Mouse (Mus musculus): ENCODE measurements around the gene Zfp865. TPM values are rescaled to one million over a fixed set of nuclear protein-coding genes. Genes with fewer than 3 reads are reported as not detected.

Gene Zfp865
- total RNA-seq (2021): 10 to 100 TPM; 13.8 to 13.9 TPM
- 13.5 and 16.9 TPM in 2 replicates for polyA plus RNA-seq (2012; rRNA removed)
- long read RNA-seq, partial matches to known transcripts: 0 of 1 reads
- long read RNA-seq, other reads (novel, unspliced or antisense): 0 of 1 reads

DNA sequence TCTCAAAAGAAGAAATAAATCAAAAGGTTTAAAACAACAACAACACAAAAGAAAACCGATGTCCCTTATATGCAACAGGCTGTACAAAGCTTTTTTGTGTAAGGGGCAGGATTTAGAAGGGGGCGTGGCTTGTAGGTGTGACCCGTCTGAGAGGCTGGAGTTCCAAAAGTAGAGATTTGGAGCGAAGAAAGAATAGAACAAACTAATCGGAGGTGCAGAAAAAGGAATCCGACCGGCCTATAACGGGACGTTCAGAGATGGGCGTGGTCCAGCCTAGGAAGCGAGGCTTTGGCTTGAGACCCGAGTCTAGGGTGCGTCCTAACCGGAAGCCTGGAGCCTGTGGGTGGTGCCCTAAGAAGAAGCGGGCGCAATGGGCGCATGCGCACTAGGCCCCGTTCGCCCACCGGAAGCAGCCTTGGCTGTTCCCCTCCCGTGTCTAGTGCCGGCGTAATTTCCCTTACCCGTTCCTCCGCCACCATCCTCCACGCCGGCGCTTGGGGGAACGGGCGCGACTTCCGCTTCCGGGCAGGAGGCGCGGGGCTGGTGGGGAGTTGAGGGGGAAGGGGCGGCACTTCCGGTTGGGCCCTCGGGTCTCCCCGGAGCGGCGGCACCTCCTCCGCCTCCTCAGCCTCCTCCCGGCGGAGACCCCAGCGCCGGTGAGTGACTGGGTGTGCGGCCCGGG is at the start of gene Zfp865, which contains the start of gene Ccdc106:
Zfp865 (plus strand) TSS at position 377 of the 682 bp plus-strand sequence.
Ccdc106 (plus strand) TSS at position 554 of the 682 bp plus-strand sequence.
- intact Hi-C loops (cut with DNase I): loop anchor here (2.0 to 10.0 kb wide), 2 partner anchors 19 to 365 kb away; partner anchors contain the start of genes Ppp6r1 and Zfp784
- Histone ChIP-seq H3K4me3 (peak within 1 kb of the TSS; percentile 87), H3K79me2 (replicated peaks; ENCODE audit: control insufficient read depth, insufficient read depth, low read length) (no peaks in the 10 kb centered on the region; the same call in 1 of the 2 replicates), H3K4me1 (ENCODE audit: control insufficient read depth, insufficient read depth, low read length) (peaks cover 4% of the 10 kb centered on the region; the same call in 1 of the 2 replicates), H3K9ac (ENCODE audit: low read depth, low read length) (peak within 1 kb of the TSS; percentile 85), H3K27ac (peak within 1 kb of the TSS; percentile 98), H3K27me3 (ENCODE audit: control insufficient read depth, insufficient read depth, low read length) (no peaks in the 10 kb centered on the region), H3K36me3 (ENCODE audit: control insufficient read depth, insufficient read depth, low read length) (no peaks in the 10 kb centered on the region)
- DNase-seq: peak; percentile 98 to 100
- WGBS: under 1% methylated on average over 49 of the region's 49 CpGs
- TF ChIP-seq POLR2A (IDR thresholded peaks at IDR 0.05; ENCODE audit: insufficient read depth, low read depth, low read length): peak; percentile 89
- peak; percentile 51; the same call in 1 of the 2 replicates for TF ChIP-seq EP300 (IDR thresholded peaks at IDR 0.05; ENCODE audit: insufficient read depth, low read depth, low read length)
- TF ChIP-seq CTCF (IDR thresholded peaks at IDR 0.05): no peak

DNA sequence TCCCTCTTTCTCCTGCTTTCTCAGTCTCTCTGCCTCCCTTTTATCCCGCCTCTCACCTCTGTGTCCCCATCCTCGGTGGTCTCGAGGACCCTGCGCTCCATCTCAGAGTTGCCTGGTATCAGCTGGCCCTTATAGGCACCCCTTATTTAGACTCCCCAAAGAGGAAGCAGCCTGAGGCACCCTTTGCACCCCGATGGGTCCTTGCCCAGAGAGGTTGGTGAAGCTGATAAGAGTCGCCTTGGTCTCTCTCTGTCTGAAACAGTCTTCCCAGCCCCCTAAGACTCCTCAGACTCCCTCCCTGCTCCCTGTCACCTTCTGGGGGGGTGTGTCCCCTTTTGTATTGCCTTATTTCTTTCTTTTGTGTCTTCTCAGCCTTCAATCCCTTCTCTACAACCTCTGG is 49.1 kb upstream of the Zfp865 start, which contains the start of gene Sbk3:
Sbk3 (minus strand) TSS at position 101 of the 400 bp plus-strand sequence.
- peak within 1 kb of the TSS; percentile 84 for H3K27ac ChIP-seq

DNA sequence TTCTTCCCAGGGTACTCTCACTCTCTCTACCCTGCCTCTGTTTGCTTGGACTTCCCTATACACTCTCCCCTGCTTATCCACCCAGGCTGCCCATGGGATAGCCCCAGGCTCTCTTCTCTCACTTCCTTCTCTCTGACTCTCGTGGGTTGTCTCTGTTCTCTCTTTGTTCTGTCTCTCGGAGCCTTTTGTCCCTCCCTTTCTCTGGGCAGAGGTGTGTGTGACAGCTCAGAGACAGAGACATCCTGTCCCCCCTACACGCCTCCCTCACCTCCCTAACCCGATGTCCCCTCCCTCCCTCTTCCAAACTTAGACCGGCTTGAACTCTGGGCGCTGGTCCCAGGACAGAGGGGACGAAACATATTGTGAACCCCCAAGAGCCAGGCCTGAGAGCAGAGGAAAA is 48.5 kb upstream of the Zfp865 start:
- intact Hi-C loops (cut with DNase I): no loop called here
- Histone ChIP-seq H3K4me1 (ENCODE audit: control insufficient read depth, insufficient read depth, low read length) (peaks cover 6% of the 10 kb centered on the region), H3K36me3 (ENCODE audit: control insufficient read depth, insufficient read depth, low read length) (no peaks in the 10 kb centered on the region), H3K4me3 (no peak overlapping the region), H3K9ac (ENCODE audit: low read depth, low read length) (no peak overlapping the region), H3K27ac (peak overlapping the region; percentile 84), H3K27me3 (ENCODE audit: control insufficient read depth, insufficient read depth, low read length) (no peaks in the 10 kb centered on the region), H3K79me2 (replicated peaks; ENCODE audit: control insufficient read depth, insufficient read depth, low read length) (no peaks in the 10 kb centered on the region)
- 10% methylated on average over 7 of the region's 7 CpGs for WGBS
- TF ChIP-seq EP300 (IDR thresholded peaks at IDR 0.05; ENCODE audit: insufficient read depth, low read depth, low read length) (peak; percentile 71; the same call in 1 of the 2 replicates), CTCF (IDR thresholded peaks at IDR 0.05) (no peak), POLR2A (IDR thresholded peaks at IDR 0.05; ENCODE audit: insufficient read depth, low read depth, low read length) (peak; percentile 10; the same call in 1 of the 2 replicates)
- DNase-seq: peak in 1 of 2 experiments; percentile 60

More for the DNA sequence above, 49.1 kb upstream of the Zfp865 start, which contains the start of gene Sbk3:
- no peak for DNase-seq
- H3K4me1 ChIP-seq (ENCODE audit: control insufficient read depth, insufficient read depth, low read length): peaks cover 6% of the 10 kb centered on the region
- H3K27me3 ChIP-seq (ENCODE audit: control insufficient read depth, insufficient read depth, low read length): no peaks in the 10 kb centered on the region
- 57% methylated on average over 6 of the region's 6 CpGs for WGBS
- H3K9ac ChIP-seq (ENCODE audit: low read depth, low read length): peak within 1 kb of the TSS; percentile 12; the same call in 1 of the 2 replicates
- intact Hi-C loops (cut with DNase I): no loop called here
- no peak within 1 kb of the TSS for H3K4me3 ChIP-seq
- H3K36me3 ChIP-seq (ENCODE audit: control insufficient read depth, insufficient read depth, low read length): no peaks in the 10 kb centered on the region
- no peak for TF ChIP-seq POLR2A (IDR thresholded peaks at IDR 0.05; ENCODE audit: insufficient read depth, low read depth, low read length)
- TF ChIP-seq CTCF (IDR thresholded peaks at IDR 0.05): no peak
- no peak for TF ChIP-seq EP300 (IDR thresholded peaks at IDR 0.05; ENCODE audit: insufficient read depth, low read depth, low read length)
- H3K79me2 ChIP-seq (replicated peaks; ENCODE audit: control insufficient read depth, insufficient read depth, low read length): no peaks in the 10 kb centered on the region

DNA sequence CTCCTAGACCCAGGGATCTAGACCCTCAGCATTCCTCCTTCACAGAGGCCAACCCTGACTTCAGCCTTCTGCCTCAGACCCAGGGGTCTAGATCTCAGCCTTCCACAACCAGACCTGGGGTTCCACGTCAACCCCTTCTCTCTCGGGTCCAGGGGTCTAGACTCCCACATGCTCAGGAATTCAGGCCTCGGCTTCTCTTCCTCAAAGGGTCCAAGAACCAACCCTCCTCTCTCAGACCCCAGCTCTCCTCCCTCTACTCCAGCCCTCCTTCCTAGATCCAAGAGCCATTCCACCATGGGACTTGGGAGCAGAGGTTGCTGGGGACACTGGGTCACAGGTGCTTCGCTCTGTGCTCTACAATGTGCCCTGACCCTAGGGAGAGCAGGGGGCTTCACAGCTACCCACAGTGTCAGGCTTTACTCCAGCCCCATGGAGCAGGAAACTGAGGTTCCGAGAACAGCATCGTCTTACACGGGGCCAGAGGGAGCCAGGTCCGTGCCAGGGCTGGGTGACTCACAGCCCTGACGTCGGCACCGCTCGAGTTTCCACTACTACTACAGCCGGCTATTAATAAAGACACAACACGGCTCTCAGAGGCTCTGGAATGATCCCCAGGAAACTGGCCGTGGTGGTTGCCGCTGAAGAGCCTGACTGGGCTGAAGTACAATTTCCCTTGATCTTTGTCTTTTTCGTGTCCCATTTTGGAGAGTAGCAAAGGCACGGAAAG is 47.7 kb upstream of the Zfp865 start:
- TF ChIP-seq POLR2A (IDR thresholded peaks at IDR 0.05; ENCODE audit: insufficient read depth, low read depth, low read length) (0 out of 2 replicates have a peak, but pooled peaks have one; percentile 38), EP300 (IDR thresholded peaks at IDR 0.05; ENCODE audit: insufficient read depth, low read depth, low read length) (peak; percentile 50; the same call in 1 of the 2 replicates), CTCF (IDR thresholded peaks at IDR 0.05) (no peak)
- Histone ChIP-seq H3K9ac (ENCODE audit: low read depth, low read length) (peak overlapping the region; percentile 12), H3K4me3 (no peak overlapping the region), H3K79me2 (replicated peaks; ENCODE audit: control insufficient read depth, insufficient read depth, low read length) (no peaks in the 10 kb centered on the region), H3K4me1 (ENCODE audit: control insufficient read depth, insufficient read depth, low read length) (peaks cover 6% of the 10 kb centered on the region), H3K36me3 (ENCODE audit: control insufficient read depth, insufficient read depth, low read length) (no peaks in the 10 kb centered on the region), H3K27me3 (ENCODE audit: control insufficient read depth, insufficient read depth, low read length) (no peaks in the 10 kb centered on the region), H3K27ac (peak overlapping the region; percentile 84)
- DNase-seq: peak; percentile 73 to 84
- intact Hi-C loops (cut with DNase I): no loop called here
- WGBS: 22% methylated on average over 18 of the region's 18 CpGs

DNA sequence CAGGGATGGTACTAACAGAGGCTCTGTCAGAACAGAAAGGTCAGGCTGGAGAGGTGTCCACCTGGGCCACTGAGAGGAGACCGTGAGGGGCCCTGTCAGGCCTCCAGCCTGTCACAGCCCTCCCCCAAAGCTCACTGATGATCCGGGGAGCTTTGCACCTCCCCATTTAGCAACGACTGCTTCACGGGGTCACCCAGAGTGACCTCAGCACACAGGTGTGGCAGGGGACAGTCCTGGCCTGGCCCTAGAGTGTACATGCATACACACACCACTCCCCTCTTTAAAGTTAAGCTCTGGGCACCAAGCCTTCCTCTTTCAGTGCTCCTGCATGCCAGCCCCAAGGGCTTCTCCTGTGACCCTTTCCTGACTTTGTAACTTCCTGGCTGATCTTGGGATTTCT is 44.7 kb upstream of the Zfp865 start:
- Histone ChIP-seq H3K4me1 (ENCODE audit: control insufficient read depth, insufficient read depth, low read length) (peaks cover 6% of the 10 kb centered on the region), H3K79me2 (replicated peaks; ENCODE audit: control insufficient read depth, insufficient read depth, low read length) (no peaks in the 10 kb centered on the region), H3K36me3 (ENCODE audit: control insufficient read depth, insufficient read depth, low read length) (no peaks in the 10 kb centered on the region), H3K27me3 (ENCODE audit: control insufficient read depth, insufficient read depth, low read length) (no peaks in the 10 kb centered on the region), H3K27ac (no peak overlapping the region), H3K4me3 (no peak overlapping the region), H3K9ac (ENCODE audit: low read depth, low read length) (no peak overlapping the region)
- TF ChIP-seq POLR2A (IDR thresholded peaks at IDR 0.05; ENCODE audit: insufficient read depth, low read depth, low read length) (no peak), CTCF (IDR thresholded peaks at IDR 0.05) (no peak)
- WGBS: 60% methylated on average over 4 of the region's 4 CpGs
- intact Hi-C loops (cut with DNase I): no loop called here
- DNase-seq: no peak

Data from heart, adult 2 months (tissue).